Mouse (Mus musculus) thymus, adult 2 months (tissue): ENCODE measurements around the gene Rps5.

Experiments used
- CTCF ChIP-seq: fragments of 200-500 bp; IDR thresholded peaks from 2 replicates; pipeline ENCODE4 v1.5.1; 2012; ENCODE audit warnings: mild to moderate bottlenecking, control low read depth, low read length, moderate library complexity, borderline replicate concordance; ENCODE audit not compliant: control insufficient read depth, poor library complexity, insufficient read depth; ENCODE audit errors: extremely low read depth
- POLR2A ChIP-seq: fragments of 200-500 bp; IDR thresholded peaks from 2 replicates; pipeline ENCODE4 v1.6.1; 2012; ENCODE audit warnings: mild to moderate bottlenecking, low read length, control low read depth, moderate library complexity; ENCODE audit not compliant: control insufficient read depth, poor library complexity, insufficient read depth; ENCODE audit errors: extremely low read depth

DNA sequence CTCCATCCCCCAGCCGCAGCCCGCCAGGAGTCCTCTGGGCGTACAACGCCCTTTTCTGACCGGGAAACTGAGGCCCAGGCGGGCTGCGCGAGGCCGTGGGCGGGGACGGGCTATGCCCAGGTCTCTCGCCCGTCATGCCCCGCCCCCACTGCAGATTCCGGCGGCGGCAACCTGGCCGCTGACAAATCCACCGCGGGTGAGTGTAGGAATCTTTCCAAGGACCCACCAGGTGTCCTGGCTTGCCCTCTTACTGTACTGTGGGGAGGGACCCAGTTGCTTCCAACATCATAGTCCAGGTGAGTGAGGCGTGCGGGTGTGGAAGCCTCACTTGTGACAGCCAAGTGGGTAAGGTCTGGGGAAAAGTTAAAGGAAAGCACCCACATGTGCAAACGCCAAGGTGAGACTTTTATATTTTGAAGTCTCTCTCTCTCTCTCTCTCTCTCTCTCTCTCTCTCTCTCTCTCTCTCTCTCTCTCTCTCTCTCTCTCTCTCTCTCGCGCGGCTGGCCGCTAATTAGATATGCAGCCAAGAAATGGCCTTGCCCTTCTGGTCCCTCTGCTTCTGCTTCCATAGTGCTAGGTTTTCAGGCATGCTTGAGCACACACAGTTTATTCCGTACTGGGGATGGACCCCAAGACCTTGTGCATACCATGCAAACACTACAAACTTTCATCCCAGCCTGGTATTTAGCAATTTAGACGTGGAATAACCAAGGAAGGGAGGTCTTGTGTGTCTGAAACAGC is 44.2 kb downstream of the Rps5 start:
- TF ChIP-seq POLR2A (no peak), CTCF (no peak)
